8 mouse cellular contexts compared by ENCODE assay signal in the genomic region with DNA sequence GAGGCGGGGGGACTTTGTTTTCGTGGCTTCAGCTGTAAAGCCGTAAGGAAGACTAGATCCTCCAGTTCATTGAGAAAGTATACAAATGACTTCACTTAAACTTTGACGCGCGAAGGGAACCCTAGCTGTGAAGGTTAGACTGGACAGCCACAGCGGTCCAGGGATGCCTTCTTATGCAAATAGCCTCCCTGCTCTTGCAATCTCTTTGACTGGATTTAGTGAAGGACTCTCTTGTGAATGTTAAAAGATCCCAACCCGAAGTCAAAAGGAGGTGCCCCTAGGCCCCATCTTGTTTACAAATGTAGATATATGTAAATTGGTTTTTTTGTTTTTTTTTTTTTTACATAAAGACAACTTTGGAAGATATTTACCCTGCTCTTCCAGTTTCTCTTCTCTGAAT. TPM values are rescaled to one million over a fixed set of nuclear protein-coding genes. Genes with fewer than 3 reads are reported as not detected.
DNase-seq lines count a peak whose midpoint lies in the region; ATAC-seq lines count a peak whose summit lies in the region.

No protein-coding gene starts in this region.

- under 1% methylated on average over 8 of the region's 8 CpGs for WGBS in heart, embryonic 14.5 days
- 2% methylated on average over 8 of the region's 8 CpGs for WGBS in hindbrain, embryonic 12.5 days
- WGBS in midbrain, embryonic 14.5 days = under 1% methylated on average over 8 of the region's 8 CpGs

- peak overlapping the region; percentile 68 to 74 for H3K4me3 ChIP-seq in heart, embryonic 14.5 days (ENCODE audit: control insufficient read depth in 1 of 2, insufficient read depth in 1 of 2, low read depth in 1 of 2, low read length in 2 of 2)
- peak overlapping the region; percentile 62 for H3K4me3 ChIP-seq in hindbrain, embryonic 12.5 days
- peak overlapping the region; percentile 79 for H3K4me3 ChIP-seq in midbrain, embryonic 14.5 days (replicated peaks; ENCODE audit: low read depth, low read length)

- H3K9me3 ChIP-seq in heart, embryonic 14.5 days (ENCODE audit: control insufficient read depth, low read length) = no peaks in the 10 kb centered on the region
- no peaks in the 10 kb centered on the region for H3K9me3 ChIP-seq in hindbrain, embryonic 12.5 days (replicated peaks)
- H3K9me3 ChIP-seq in midbrain, embryonic 14.5 days (ENCODE audit: control insufficient read depth, low read length) = no peaks in the 10 kb centered on the region

- DNase-seq in heart, postnatal 36 days = no peak
- DNase-seq in NIH3T3 (ENCODE audit: low read depth) = peak; percentile 57
- peak; percentile 50 for DNase-seq in midbrain, embryonic 14.5 days
- DNase-seq in layer of hippocampus, adult 9-10 months (ENCODE audit: low spot score) = no peak
- DNase-seq in B cell, adult 2 months = no peak

- peak overlapping the region; percentile 75 for H3K4me2 ChIP-seq in heart, embryonic 14.5 days (ENCODE audit: low read length)
- H3K4me2 ChIP-seq in hindbrain, embryonic 12.5 days (replicated peaks) = peak overlapping the region; percentile 70
- H3K4me2 ChIP-seq in midbrain, embryonic 14.5 days (ENCODE audit: low read length) = peak overlapping the region; percentile 90

- peaks cover 18% of the 10 kb centered on the region for H3K36me3 ChIP-seq in heart, embryonic 14.5 days (ENCODE audit: control insufficient read depth, insufficient read depth, low read length)
- H3K36me3 ChIP-seq in hindbrain, embryonic 12.5 days = peaks cover 4% of the 10 kb centered on the region; the same call in 1 of the 2 replicates
- H3K36me3 ChIP-seq in midbrain, embryonic 14.5 days (ENCODE audit: control insufficient read depth, insufficient read depth, low read length) = peaks cover 4% of the 10 kb centered on the region; the same call in 1 of the 2 replicates

- peak overlapping the region; percentile 81 to 91 for H3K27ac ChIP-seq in heart, embryonic 14.5 days (replicated peaks in 1 of 2; ENCODE audit: control insufficient read depth in 1 of 2, insufficient read depth in 1 of 2, low read depth in 2 of 2, low read length in 2 of 2)
- peak overlapping the region; percentile 86 for H3K27ac ChIP-seq in hindbrain, embryonic 12.5 days
- H3K27ac ChIP-seq in midbrain, embryonic 14.5 days (replicated peaks; ENCODE audit: low read depth, low read length) = peak overlapping the region; percentile 94

- H3K27me3 ChIP-seq in heart, embryonic 14.5 days (ENCODE audit: control insufficient read depth, insufficient read depth, low read length) = no peaks in the 10 kb centered on the region
- H3K27me3 ChIP-seq in hindbrain, embryonic 12.5 days = no peaks in the 10 kb centered on the region
- no peaks in the 10 kb centered on the region for H3K27me3 ChIP-seq in midbrain, embryonic 14.5 days (ENCODE audit: control insufficient read depth, insufficient read depth, low read length)

- intact Hi-C loops in heart, postnatal 36 days (cut with DNase I) = loop anchor here (2.0 kb wide), 1 partner anchor 19 kb away; no protein-coding TSS in a partner anchor

- H3K4me1 ChIP-seq in heart, embryonic 14.5 days (ENCODE audit: control insufficient read depth in 2 of 2, insufficient read depth in 2 of 2, low read length in 2 of 2) = peaks cover 12 to 26% of the 10 kb centered on the region in 2 experiments
- H3K4me1 ChIP-seq in hindbrain, embryonic 12.5 days = peaks cover 27% of the 10 kb centered on the region
- H3K4me1 ChIP-seq in midbrain, embryonic 14.5 days (ENCODE audit: control insufficient read depth, insufficient read depth, low read length) = peaks cover 25% of the 10 kb centered on the region

- H3K9ac ChIP-seq in heart, embryonic 14.5 days (ENCODE audit: low read length) = peak overlapping the region; percentile 84
- peak overlapping the region; percentile 84 for H3K9ac ChIP-seq in hindbrain, embryonic 12.5 days
- peak overlapping the region; percentile 77 for H3K9ac ChIP-seq in midbrain, embryonic 14.5 days (replicated peaks; ENCODE audit: low read length)

- ATAC-seq in heart, embryonic 14.5 days (ENCODE audit: insufficient number of reproducible peaks, insufficient read depth, low FRiP score, low read depth) = no peak
- ATAC-seq in hindbrain, embryonic 12.5 days (ENCODE audit: low FRiP score) = no peak
- ATAC-seq in midbrain, embryonic 14.5 days (ENCODE audit: low FRiP score, low TSS enrichment) = no peak
- no peak for ATAC-seq in monocyte, adult 5-6 weeks (replicated peaks; ENCODE audit: insufficient number of reproducible peaks, low FRiP score, low TSS enrichment, poor library complexity, severe bottlenecking)

RNA-seq across cellular contexts. Expression of gene Trp53, which starts 1.7 kb away (rescaled TPM):
- polyA plus RNA-seq in heart, embryonic 14.5 days (2014; fragmentation: Nextera tagmentation; extraction: Ambion mirVana) = 71.2 and 71.9 TPM in 2 replicates
- total RNA-seq in heart, postnatal 36 days (2021) = 10 to 100 TPM; 13.9 to 17.0 TPM
- polyA plus RNA-seq in hindbrain, embryonic 12.5 days (2016; fragmentation: Nextera tagmentation; extraction: Ambion mirVana) = 105 and 109 TPM in 2 replicates
- 66.1 and 69.2 TPM in 2 replicates for polyA plus RNA-seq in midbrain, embryonic 14.5 days (2014; fragmentation: Nextera tagmentation; extraction: Ambion mirVana)
- 11.9 to 26.9 TPM (median 24.5 TPM) in 3 replicates for total RNA-seq in monocyte, adult 5-6 weeks (2017)

RNA-seq across cellular contexts. Expression of gene Wrap53, which starts 1.8 kb away (rescaled TPM):
- 11.1 and 14.3 TPM in 2 replicates for polyA plus RNA-seq in heart, embryonic 14.5 days (2014; fragmentation: Nextera tagmentation; extraction: Ambion mirVana)
- 1 to 10 TPM; 5.1 to 6.3 TPM for total RNA-seq in heart, postnatal 36 days (2021)
- polyA plus RNA-seq in hindbrain, embryonic 12.5 days (2016; fragmentation: Nextera tagmentation; extraction: Ambion mirVana) = 29.7 and 29.9 TPM in 2 replicates
- 22.5 and 22.7 TPM in 2 replicates for polyA plus RNA-seq in midbrain, embryonic 14.5 days (2014; fragmentation: Nextera tagmentation; extraction: Ambion mirVana)
- total RNA-seq in monocyte, adult 5-6 weeks (2017) = 2.8 to 9.4 TPM (median 3.8 TPM) in 3 replicates

RNA-seq across cellular contexts. Expression of gene Efnb3, which starts 21.8 kb away (rescaled TPM):
- polyA plus RNA-seq in heart, embryonic 14.5 days (2014; fragmentation: Nextera tagmentation; extraction: Ambion mirVana) = 14.2 and 20.4 TPM in 2 replicates
- total RNA-seq in heart, postnatal 36 days (2021) = 10 to 100 TPM; 77.4 to 98.0 TPM
- polyA plus RNA-seq in hindbrain, embryonic 12.5 days (2016; fragmentation: Nextera tagmentation; extraction: Ambion mirVana) = 95.7 and 106 TPM in 2 replicates
- polyA plus RNA-seq in midbrain, embryonic 14.5 days (2014; fragmentation: Nextera tagmentation; extraction: Ambion mirVana) = 40.7 and 109 TPM in 2 replicates
- 0.49 to 0.96 TPM in 2 of 3 replicates, not detected in the other for total RNA-seq in monocyte, adult 5-6 weeks (2017)

RNA-seq across cellular contexts. Expression of gene Atp1b2, which starts 23.9 kb away (rescaled TPM):
- 31.5 and 33.8 TPM in 2 replicates for polyA plus RNA-seq in heart, embryonic 14.5 days (2014; fragmentation: Nextera tagmentation; extraction: Ambion mirVana)
- total RNA-seq in heart, postnatal 36 days (2021) = 10 to 100 TPM; 20.9 to 22.5 TPM
- polyA plus RNA-seq in hindbrain, embryonic 12.5 days (2016; fragmentation: Nextera tagmentation; extraction: Ambion mirVana) = 12.1 and 18.5 TPM in 2 replicates
- polyA plus RNA-seq in midbrain, embryonic 14.5 days (2014; fragmentation: Nextera tagmentation; extraction: Ambion mirVana) = 46.5 and 46.7 TPM in 2 replicates
- not detected in 3 replicates for total RNA-seq in monocyte, adult 5-6 weeks (2017)

RNA-seq across cellular contexts. Expression of gene Dnah2, which starts 32.9 kb away (rescaled TPM):
- polyA plus RNA-seq in heart, embryonic 14.5 days (2014; fragmentation: Nextera tagmentation; extraction: Ambion mirVana) = 0.13 and 0.36 TPM in 2 replicates
- under 1 TPM; 0.33 to 0.57 TPM for total RNA-seq in heart, postnatal 36 days (2021)
- polyA plus RNA-seq in hindbrain, embryonic 12.5 days (2016; fragmentation: Nextera tagmentation; extraction: Ambion mirVana) = 1.4 and 2.5 TPM in 2 replicates
- polyA plus RNA-seq in midbrain, embryonic 14.5 days (2014; fragmentation: Nextera tagmentation; extraction: Ambion mirVana) = 4.8 and 5.7 TPM in 2 replicates
- total RNA-seq in monocyte, adult 5-6 weeks (2017) = 1.4 to 6.4 TPM (median 4.7 TPM) in 3 replicates

Comparison
In these comparisons a context has a peak if more than half of its experiments do, and no peak if none do; other contexts are left out.
1. DNase-seq: peak in NIH3T3 (single experiment) and midbrain, embryonic 14.5 days (single experiment); none in heart, postnatal 36 days (0 of 2), layer of hippocampus, adult 9-10 months (single experiment) and B cell, adult 2 months (0 of 2).
2. Peak in every context shown above with its lines, with median percentiles within 50 percentile points of each other: H3K27ac ChIP-seq, H3K4me2 ChIP-seq, H3K4me3 ChIP-seq and H3K9ac ChIP-seq.